Mouse (Mus musculus) stomach, embryonic 14.5 days (tissue): ENCODE data around the gene Med26. TPM values are rescaled to one million over a fixed set of nuclear protein-coding genes. Genes with fewer than 3 reads are reported as not detected.
A peak's percentile ranks its signal among the peaks of the same experiment; 100 is the strongest.

Source experiments
- ATAC-seq: fragments of 200-750 bp; cut with Nextera tagmentation; 2 replicates; pipeline ENCODE4 v1.8.0; 2017; ENCODE audit warnings: low read depth, moderate TSS enrichment; ENCODE audit not compliant: insufficient number of reproducible peaks, insufficient read depth, low FRiP score
- H3K27ac ChIP-seq: fragments of 300-500 bp; sonication (generic); 2 replicates; pipeline ENCODE4 v1.5.1; 2014; ENCODE audit warnings: mild to moderate bottlenecking, low read length, moderate library complexity, mixed read lengths
- H3K27me3 ChIP-seq: fragments of 300-500 bp; sonication (generic); 2 replicates; pipeline ENCODE4 v1.6.1; 2014; ENCODE audit warnings: low read length, control low read depth, mixed read lengths; ENCODE audit not compliant: control insufficient read depth, insufficient read depth
- H3K36me3 ChIP-seq: fragments of 300-500 bp; sonication (generic); 2 replicates; pipeline ENCODE4 v1.6.1; 2014; ENCODE audit warnings: mild to moderate bottlenecking, control low read depth, low read length, moderate library complexity, mixed read lengths; ENCODE audit not compliant: control insufficient read depth, insufficient read depth
- H3K4me1 ChIP-seq: fragments of 300-500 bp; sonication (generic); 2 replicates; pipeline ENCODE4 v1.6.1; 2014; ENCODE audit warnings: low read length, control low read depth, mixed read lengths; ENCODE audit not compliant: control insufficient read depth, insufficient read depth
- H3K4me2 ChIP-seq: fragments of 300-500 bp; sonication (generic); replicated peaks from 2 replicates; pipeline ENCODE4 v1.6.1; 2014; ENCODE audit warnings: low read depth, low read length, control low read depth
- H3K4me3 ChIP-seq: fragments of 300-500 bp; sonication (generic); 2 replicates; pipeline ENCODE4 v1.5.1; 2014; ENCODE audit warnings: low read depth, low read length, control low read depth
- H3K9ac ChIP-seq: fragments of 300-500 bp; sonication (generic); replicated peaks from 2 replicates; pipeline ENCODE4 v1.6.1; 2014; ENCODE audit warnings: low read depth, mild to moderate bottlenecking, control low read depth, low read length, moderate library complexity, mixed read lengths
- H3K9me3 ChIP-seq: fragments of 300-500 bp; sonication (generic); 2 replicates; pipeline ENCODE4 v1.6.1; 2016; ENCODE audit warnings: low read depth, low read length, control low read depth; ENCODE audit not compliant: control insufficient read depth
- WGBS: fragments of 180-500 bp; shearing (Covaris S2); extraction: QIAGEN DNeasy Blood & Tissue Kit; methylation state at CpG from one replicate; pipeline ENCODE4 v1.1.7; 2014; 5-methylcytosine and 5-hydroxymethylcytosine counted together
- polyA plus RNA-seq: library from polyadenylated mRNA; unstranded; fragments of >200 nt; fragmentation: Nextera tagmentation; extraction: Ambion mirVana; gene quantifications from 2 replicates; pipeline ENCODE4 v1.2.1, GENCODE M21; 2014

The Med26 gene
- 10.8 and 13.3 TPM in 2 replicates for polyA plus RNA-seq

DNA sequence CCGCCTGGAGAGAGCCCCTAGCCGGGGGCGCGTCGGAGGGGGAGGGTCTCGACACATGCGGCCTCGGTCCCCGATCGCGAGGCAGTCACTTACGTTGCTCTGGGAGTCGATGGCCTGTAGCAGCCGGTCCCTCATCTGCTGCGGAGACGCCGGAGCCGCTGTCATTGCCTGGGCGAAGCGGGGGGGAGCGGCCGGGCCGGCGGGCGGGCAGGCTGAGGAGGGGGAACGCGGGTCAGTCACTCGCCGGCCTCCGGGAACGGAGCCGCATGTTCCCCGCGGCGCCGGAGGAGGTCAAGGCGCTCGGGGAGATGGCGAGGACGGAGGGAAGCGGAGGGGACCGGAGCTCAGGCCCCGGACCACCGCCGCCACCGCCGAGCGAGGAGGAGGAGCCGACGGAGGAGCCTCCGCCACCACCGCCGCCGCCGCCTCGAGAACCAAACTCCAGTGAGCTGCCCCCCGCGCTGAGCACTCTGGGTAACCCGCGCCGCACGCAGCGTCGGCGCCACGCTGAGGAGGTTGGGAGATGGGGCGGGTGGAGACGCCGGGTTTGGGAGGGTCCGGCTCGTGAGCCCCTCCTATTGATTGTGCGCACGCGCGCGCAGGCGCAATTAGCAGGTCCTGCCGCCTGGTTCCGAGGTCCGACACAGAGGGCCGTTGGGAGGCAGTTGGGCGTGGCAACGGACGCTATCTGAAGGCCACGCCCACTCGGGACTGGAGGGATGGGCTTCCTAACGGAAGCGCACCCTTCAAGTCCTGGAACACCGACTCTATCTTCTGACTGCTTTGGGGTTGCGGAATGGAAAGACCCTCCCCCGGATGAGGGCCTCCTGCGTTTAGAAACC, at the start of gene Med26:
Gene Med26 (minus strand): TSS at position 469 of the 842 bp plus-strand sequence.
- Histone ChIP-seq H3K4me1 (peaks cover 17% of the 10 kb centered on the region), H3K36me3 (no peaks in the 10 kb centered on the region; the same call in 1 of the 2 replicates), H3K4me3 (peak within 1 kb of the TSS; percentile 98), H3K4me2 (peak within 1 kb of the TSS; percentile 74), H3K9me3 (no peaks in the 10 kb centered on the region), H3K27ac (peak within 1 kb of the TSS; percentile 95), H3K9ac (peak within 1 kb of the TSS; percentile 98), H3K27me3 (no peaks in the 10 kb centered on the region)
- under 1% methylated on average over 89 of the region's 92 CpGs for WGBS
- ATAC-seq = peak; percentile 96

DNA sequence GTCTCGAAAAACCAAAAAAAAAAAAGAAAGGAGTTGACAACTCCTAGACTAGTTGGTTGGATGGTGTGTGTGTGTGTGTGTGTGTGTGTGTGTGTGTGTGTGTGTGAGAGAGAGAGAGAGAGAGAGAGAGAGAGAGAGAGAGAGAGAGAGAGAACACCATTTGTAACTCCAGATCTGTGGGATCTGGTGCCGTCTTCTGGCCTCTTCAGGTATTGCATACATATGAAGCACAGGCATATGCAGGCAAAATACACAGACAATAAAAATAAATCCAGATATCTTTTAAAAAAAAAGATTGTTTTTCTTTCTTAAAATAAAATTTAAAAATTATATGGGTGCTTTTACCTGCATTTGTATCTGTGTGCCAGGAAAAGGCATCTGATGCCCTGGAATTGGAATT, 42.1 kb upstream of the Med26 start:
- Histone ChIP-seq H3K27me3 (no peaks in the 10 kb centered on the region), H3K4me1 (no peaks in the 10 kb centered on the region), H3K9me3 (no peaks in the 10 kb centered on the region), H3K4me3 (no peak overlapping the region), H3K9ac (no peak overlapping the region), H3K27ac (no peak overlapping the region), H3K36me3 (no peaks in the 10 kb centered on the region), H3K4me2 (no peak overlapping the region)
- no peak for ATAC-seq
- WGBS = 58% methylated on average over 2 of the region's 2 CpGs

DNA sequence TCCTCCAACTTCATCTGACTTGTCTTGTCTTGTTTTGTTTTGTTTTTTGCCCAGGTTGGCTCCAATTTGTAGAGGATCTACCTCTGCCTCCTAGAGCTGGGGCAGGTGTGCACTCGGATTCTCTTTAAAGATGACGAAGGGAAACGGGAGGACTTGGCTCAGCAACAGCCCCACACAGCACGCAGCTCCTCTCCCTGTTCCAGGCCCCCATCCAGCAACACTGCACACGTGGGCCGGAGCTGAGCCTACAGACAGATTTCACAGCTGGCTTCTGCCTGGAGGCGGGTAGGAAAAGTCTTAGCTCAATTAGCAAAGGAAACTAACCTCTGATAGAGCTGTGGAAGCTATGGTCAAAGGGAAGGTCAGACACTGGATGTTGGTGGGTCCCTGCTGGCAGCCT, 41.2 kb upstream of the Med26 start:
- no peak overlapping the region for H3K27ac ChIP-seq
- no peak overlapping the region for H3K4me3 ChIP-seq
- H3K4me2 ChIP-seq = no peak overlapping the region
- 74% methylated on average over 7 of the region's 7 CpGs for WGBS
- H3K4me1 ChIP-seq = no peaks in the 10 kb centered on the region
- no peak for ATAC-seq
- H3K9me3 ChIP-seq = no peaks in the 10 kb centered on the region
- no peaks in the 10 kb centered on the region for H3K27me3 ChIP-seq
- H3K9ac ChIP-seq = no peak overlapping the region
- H3K36me3 ChIP-seq = no peaks in the 10 kb centered on the region

DNA sequence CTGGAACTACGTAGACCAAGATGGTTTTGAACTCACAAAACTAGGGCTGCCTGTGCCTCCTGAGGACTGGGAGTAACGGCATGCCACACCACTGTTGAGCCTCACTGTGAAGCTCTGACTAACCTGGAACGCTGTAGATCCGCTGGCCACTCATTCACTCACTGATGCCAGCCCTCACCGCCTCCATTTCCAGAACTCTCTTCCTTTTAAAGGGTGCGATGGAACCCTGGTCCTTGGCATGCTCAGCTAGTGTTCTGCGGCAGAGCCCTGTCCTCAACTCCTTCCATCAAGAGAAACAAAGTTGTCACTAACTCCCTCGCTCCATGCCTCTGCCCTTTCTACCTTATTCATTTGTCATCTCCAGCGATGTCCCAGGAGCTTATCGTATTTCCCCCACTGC, 40.8 kb upstream of the Med26 start:
- 89% methylated on average over 10 of the region's 10 CpGs for WGBS
- H3K27me3 ChIP-seq = no peaks in the 10 kb centered on the region
- no peaks in the 10 kb centered on the region for H3K4me1 ChIP-seq
- no peak overlapping the region for H3K27ac ChIP-seq
- no peaks in the 10 kb centered on the region for H3K9me3 ChIP-seq
- no peak overlapping the region for H3K4me2 ChIP-seq
- no peak for ATAC-seq
- H3K9ac ChIP-seq = no peak overlapping the region
- H3K4me3 ChIP-seq = no peak overlapping the region
- H3K36me3 ChIP-seq = no peaks in the 10 kb centered on the region

DNA sequence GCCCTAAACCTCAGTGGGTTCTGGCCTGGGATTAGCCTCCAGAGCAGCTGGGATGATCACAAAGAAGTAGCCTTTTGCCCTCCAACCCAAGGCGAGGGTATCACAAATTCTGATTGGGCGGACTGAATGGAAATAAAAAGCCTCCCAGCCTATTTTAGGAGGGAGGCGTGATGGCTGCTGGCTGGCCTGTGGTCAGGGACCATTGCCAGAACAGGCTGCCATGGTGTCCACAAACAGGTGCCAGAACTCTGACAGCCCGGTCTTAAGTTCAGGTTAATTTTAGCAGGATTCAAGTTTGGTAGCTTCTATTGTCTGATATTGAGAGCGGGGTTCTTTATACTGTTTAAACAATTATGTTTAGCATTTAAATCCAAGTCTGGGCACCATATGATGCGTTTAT, 39.7 kb upstream of the Med26 start:
- Histone ChIP-seq H3K9ac (no peak overlapping the region), H3K27ac (no peak overlapping the region), H3K4me1 (no peaks in the 10 kb centered on the region), H3K36me3 (no peaks in the 10 kb centered on the region), H3K9me3 (no peaks in the 10 kb centered on the region), H3K4me2 (no peak overlapping the region), H3K4me3 (no peak overlapping the region), H3K27me3 (no peaks in the 10 kb centered on the region)
- WGBS = 67% methylated on average over 6 of the region's 6 CpGs
- no peak for ATAC-seq

DNA sequence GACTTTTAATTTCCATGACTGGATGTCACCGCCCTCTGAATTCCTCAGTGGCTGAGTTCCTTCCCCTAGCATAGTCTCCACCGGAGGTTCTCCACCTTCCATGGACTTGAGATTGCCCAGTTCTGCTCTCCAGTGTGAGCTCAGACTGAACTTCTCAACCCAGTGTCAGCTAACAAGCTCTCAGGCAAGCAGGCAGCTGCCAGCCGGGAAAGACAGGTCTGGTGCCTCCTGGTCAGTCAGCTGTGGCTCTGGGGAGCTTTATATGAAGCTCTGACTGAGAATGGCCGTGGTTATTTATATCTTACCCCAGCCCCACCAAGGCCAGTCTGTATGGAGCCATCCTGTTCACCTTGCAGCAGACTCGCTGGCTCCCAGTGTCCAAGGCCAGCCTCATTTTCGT, 36.3 kb upstream of the Med26 start:
- Histone ChIP-seq H3K9ac (no peak overlapping the region), H3K4me1 (no peaks in the 10 kb centered on the region), H3K36me3 (peaks cover 8% of the 10 kb centered on the region; the same call in 1 of the 2 replicates), H3K27me3 (no peaks in the 10 kb centered on the region), H3K9me3 (no peaks in the 10 kb centered on the region), H3K27ac (no peak overlapping the region), H3K4me3 (no peak overlapping the region), H3K4me2 (no peak overlapping the region)
- 69% methylated on average over 6 of the region's 6 CpGs for WGBS
- ATAC-seq = no peak

DNA sequence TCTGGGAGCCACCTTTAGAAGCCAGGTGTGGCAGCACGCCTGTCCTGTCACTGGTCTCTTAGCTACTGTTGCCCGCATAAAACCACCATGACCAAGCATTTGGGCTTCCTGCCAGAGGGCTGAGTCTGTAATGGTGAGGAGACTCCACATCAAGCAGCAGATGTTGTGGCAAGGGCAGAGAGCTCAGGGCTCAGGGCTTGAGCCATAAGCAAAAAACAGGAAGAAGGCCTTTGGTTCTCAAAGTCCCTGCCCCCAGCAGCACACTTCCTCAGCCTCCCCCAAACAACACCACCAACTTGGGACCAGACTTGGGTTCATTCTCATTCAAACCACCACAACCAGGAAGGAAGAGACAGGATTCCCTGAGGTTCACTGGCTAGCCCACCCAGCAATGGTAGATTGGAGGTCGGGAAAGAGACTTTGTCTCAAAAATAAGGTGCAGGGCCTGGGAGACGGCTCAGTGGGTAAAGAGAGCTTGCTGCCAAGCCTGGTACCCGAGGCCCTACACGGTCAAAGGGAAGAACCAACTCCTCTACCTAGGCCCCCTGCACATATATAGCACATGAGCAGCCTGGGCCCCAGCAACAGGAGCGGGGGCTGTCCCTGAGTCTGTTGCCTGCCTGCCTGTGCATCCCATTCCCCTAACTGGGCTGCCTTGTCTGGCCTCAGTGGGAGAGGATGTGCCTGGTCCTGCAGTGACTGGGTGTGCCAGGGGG, 35.1 kb upstream of the Med26 start:
- Histone ChIP-seq H3K4me2 (no peak overlapping the region), H3K36me3 (peaks cover 8% of the 10 kb centered on the region; the same call in 1 of the 2 replicates), H3K9ac (no peak overlapping the region), H3K27ac (no peak overlapping the region), H3K27me3 (no peaks in the 10 kb centered on the region), H3K4me1 (no peaks in the 10 kb centered on the region), H3K4me3 (no peak overlapping the region), H3K9me3 (no peaks in the 10 kb centered on the region)
- no peak for ATAC-seq
- 83% methylated on average over 7 of the region's 7 CpGs for WGBS

DNA sequence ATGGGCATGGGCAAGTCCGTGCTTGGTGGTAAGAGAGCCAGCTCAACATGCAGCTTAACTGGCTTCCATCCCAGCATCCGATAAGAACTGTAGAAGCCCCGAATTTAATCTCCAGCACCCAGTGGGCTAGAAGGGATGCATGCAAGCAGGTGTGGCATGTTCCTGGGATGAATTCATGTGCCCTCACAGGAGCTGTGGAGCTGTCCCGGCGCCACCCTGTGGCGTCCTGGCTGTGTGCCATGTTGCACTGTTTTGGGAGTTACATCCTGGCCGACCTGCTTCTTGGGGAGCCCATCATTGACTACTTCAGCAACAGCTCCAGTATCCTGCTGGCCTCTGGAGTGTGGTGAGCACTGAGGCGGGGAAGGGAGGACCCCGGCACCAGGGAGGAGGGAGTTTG, 31.3 kb upstream of the Med26 start:
- Histone ChIP-seq H3K9ac (no peak overlapping the region), H3K27ac (no peak overlapping the region)
- 65% methylated on average over 9 of the region's 9 CpGs for WGBS

More for the DNA sequence above, 31.3 kb upstream of the Med26 start:
- Histone ChIP-seq H3K9me3 (no peaks in the 10 kb centered on the region; the same call in 1 of the 2 replicates), H3K27me3 (no peaks in the 10 kb centered on the region), H3K4me1 (0 out of 2 replicates have a peak, but pooled peaks cover 2% of the 10 kb centered on the region), H3K36me3 (peaks cover 8% of the 10 kb centered on the region; the same call in 1 of the 2 replicates), H3K4me3 (no peak overlapping the region), H3K4me2 (no peak overlapping the region)
- ATAC-seq = no peak
